Mouse (Mus musculus) hindbrain, postnatal 0 days (tissue): ENCODE data around the gene Tmigd1. TPM values are rescaled to one million over a fixed set of nuclear protein-coding genes. Genes with fewer than 3 reads are reported as not detected.
A peak's percentile ranks its signal among the peaks of the same experiment; 100 is the strongest.

Experiments used
- ATAC-seq: fragments of 200-750 bp; cut with Nextera tagmentation; 2 replicates; pipeline ENCODE4 v1.8.0; 2017; ENCODE audit warnings: mild to moderate bottlenecking, moderate TSS enrichment, moderate library complexity
- DNase-seq: peaks from one replicate; pipeline ENCODE4 v3.0.0-alpha.2; 2015; ENCODE audit warnings: low spot score
- H3K27ac ChIP-seq: fragments of 300-500 bp; sonication (generic); 2 replicates; pipeline ENCODE4 v1.5.1; 2014; ENCODE audit warnings: mild to moderate bottlenecking
- H3K27me3 ChIP-seq: fragments of 300-500 bp; sonication (generic); 2 replicates; pipeline ENCODE4 v1.6.1; 2014; ENCODE audit warnings: low read length, mixed read lengths; ENCODE audit not compliant: insufficient read depth
- H3K36me3 ChIP-seq: fragments of 300-500 bp; sonication (generic); 2 replicates; pipeline ENCODE4 v1.6.1; 2014; ENCODE audit warnings: low read length, mixed read lengths; ENCODE audit not compliant: insufficient read depth
- H3K4me1 ChIP-seq: fragments of 300-500 bp; sonication (generic); 2 replicates; pipeline ENCODE4 v1.6.1; 2014; ENCODE audit warnings: antibody characterized with exemption, low read length, mixed read lengths; ENCODE audit not compliant: insufficient read depth
- H3K4me2 ChIP-seq: fragments of 300-500 bp; sonication (generic); 2 replicates; pipeline ENCODE4 v1.6.1; 2014; ENCODE audit warnings: low read depth, mild to moderate bottlenecking, low read length, moderate library complexity, mixed read lengths
- H3K4me3 ChIP-seq: fragments of 300-500 bp; sonication (generic); 2 replicates; pipeline ENCODE4 v1.5.1; 2014; ENCODE audit warnings: low read length
- H3K9ac ChIP-seq: fragments of 300-500 bp; sonication (generic); replicated peaks from 2 replicates; pipeline ENCODE4 v1.6.1; 2014; ENCODE audit warnings: mild to moderate bottlenecking, low read length, moderate library complexity, mixed read lengths
- H3K9me3 ChIP-seq: fragments of 300-500 bp; sonication (generic); 2 replicates; pipeline ENCODE4 v1.6.1; 2016; ENCODE audit warnings: low read length, mixed read lengths
- CTCF ChIP-seq: IDR thresholded peaks from 2 replicates; pipeline ENCODE4 v1.5.1; 2016; ENCODE audit warnings: antibody characterized with exemption, control low read depth, low read depth
- WGBS: fragments of 180-500 bp; shearing (Covaris S2); extraction: QIAGEN DNeasy Blood & Tissue Kit; methylation state at CpG from one replicate; pipeline ENCODE4 v1.1.7; 2014; 5-methylcytosine and 5-hydroxymethylcytosine counted together
- polyA plus RNA-seq: library from polyadenylated mRNA; unstranded; fragments of >200 nt; fragmentation: Nextera tagmentation; extraction: Ambion mirVana; gene quantifications from 2 replicates; pipeline ENCODE4 v1.2.1, GENCODE M21; 2015
- total RNA-seq: library from RNA; depleted of rRNA; stranded (reverse); fragments of >200 nt; gene quantifications from 2 replicates; pipeline ENCODE4 v1.2.3, GENCODE M21; 2014; rRNA removed

Tmigd1 gene
- total and polyA plus RNA-seq, 2 experiments from 2014 or later, result 0.26 TPM; not detected in 1

- H3K9ac ChIP-seq, result no peak overlapping the region
- no peak overlapping the region for H3K27ac ChIP-seq
- H3K4me3 ChIP-seq, result no peak overlapping the region
- H3K27me3 ChIP-seq, result no peaks in the 10 kb centered on the region
- no peak for ATAC-seq
- no peaks in the 10 kb centered on the region for H3K9me3 ChIP-seq
- H3K4me2 ChIP-seq, result no peak overlapping the region
- TF ChIP-seq CTCF, result no peak
- no peak for DNase-seq
- H3K4me1 ChIP-seq, result no peaks in the 10 kb centered on the region
- WGBS, result 58% methylated on average over 3 of the region's 3 CpGs
- H3K36me3 ChIP-seq, result no peaks in the 10 kb centered on the region
Observed at GRCm38 (mm10) chr11:76933209-76933608, 31.2 kb downstream of the Tmigd1 start.

GRCm38 (mm10) chr11:76936578-76936977 lies 34.6 kb downstream of the Tmigd1 start:
- no peak overlapping the region for H3K4me3 ChIP-seq
- 80% methylated on average over 5 of the region's 5 CpGs for whole genome bisulfite sequencing
- H3K9ac ChIP-seq, result no peak overlapping the region
- H3K27ac ChIP-seq, result no peak overlapping the region
- ATAC-seq (no peak), DNase-seq (peak; percentile 31)
- no peaks in the 10 kb centered on the region for H3K4me1 ChIP-seq
- no peak overlapping the region for H3K4me2 ChIP-seq
- H3K36me3 ChIP-seq, result no peaks in the 10 kb centered on the region
- no peaks in the 10 kb centered on the region for H3K27me3 ChIP-seq
- TF ChIP-seq CTCF, result peak; percentile 40; the same call in 1 of the 2 replicates
- H3K9me3 ChIP-seq, result no peaks in the 10 kb centered on the region

- Histone ChIP-seq H3K4me2 (peak overlapping the region; percentile 74), H3K9me3 (no peaks in the 10 kb centered on the region), H3K4me3 (peak overlapping the region; percentile 81), H3K36me3 (no peaks in the 10 kb centered on the region; the same call in 1 of the 2 replicates), H3K27me3 (no peaks in the 10 kb centered on the region), H3K9ac (peak overlapping the region; percentile 82; the same call in 1 of the 2 replicates), H3K27ac (peak overlapping the region; percentile 81), H3K4me1 (0 out of 2 replicates have a peak, but pooled peaks cover 6% of the 10 kb centered on the region)
- no peak for ATAC-seq
- no peak for TF ChIP-seq CTCF
- 55% methylated on average over 6 of the region's 6 CpGs for WGBS
- DNase-seq, result no peak
Observed at GRCm38 (mm10) chr11:76944839-76945238, 42.9 kb downstream of the Tmigd1 start.

- under 1% methylated on average over 57 of the region's 58 CpGs for WGBS
- Histone ChIP-seq H3K4me3 (peak overlapping the region; percentile 81), H3K9ac (peak overlapping the region; percentile 82), H3K4me2 (peak overlapping the region; percentile 74), H3K9me3 (no peaks in the 10 kb centered on the region), H3K27ac (peak overlapping the region; percentile 81), H3K27me3 (no peaks in the 10 kb centered on the region), H3K36me3 (no peaks in the 10 kb centered on the region; the same call in 1 of the 2 replicates), H3K4me1 (0 out of 2 replicates have a peak, but pooled peaks cover 6% of the 10 kb centered on the region)
- peak; percentile 96 for ATAC-seq
- peak; percentile 94 for DNase-seq
- TF ChIP-seq CTCF, result no peak
Observed at GRCm38 (mm10) chr11:76945386-76946202, 43.6 kb downstream of the Tmigd1 start.

GRCm38 (mm10) chr11:76946203-76946585 lies 44.2 kb downstream of the Tmigd1 start:
- H3K27me3 ChIP-seq, result no peaks in the 10 kb centered on the region
- H3K4me3 ChIP-seq, result peak overlapping the region; percentile 81
- DNase-seq (peak; percentile 10), ATAC-seq (peak; percentile 30; the same call in 1 of the 2 replicates)
- H3K4me1 ChIP-seq, result 0 out of 2 replicates have a peak, but pooled peaks cover 6% of the 10 kb centered on the region
- H3K27ac ChIP-seq, result peak overlapping the region; percentile 81; the same call in 1 of the 2 replicates
- H3K9me3 ChIP-seq, result no peaks in the 10 kb centered on the region
- H3K9ac ChIP-seq, result peak overlapping the region; percentile 82
- WGBS, result 2% methylated on average over 8 of the region's 8 CpGs
- no peak for TF ChIP-seq CTCF
- H3K4me2 ChIP-seq, result peak overlapping the region; percentile 74
- H3K36me3 ChIP-seq, result peaks cover 5% of the 10 kb centered on the region; the same call in 1 of the 2 replicates

GRCm38 (mm10) chr11:76953536-76953935 lies 51.6 kb downstream of the Tmigd1 start:
- WGBS, result 86% methylated on average over 2 of the region's 2 CpGs
- no peaks in the 10 kb centered on the region for H3K27me3 ChIP-seq
- H3K9me3 ChIP-seq, result no peaks in the 10 kb centered on the region
- no peaks in the 10 kb centered on the region for H3K4me1 ChIP-seq
- no peak overlapping the region for H3K4me3 ChIP-seq
- no peak overlapping the region for H3K9ac ChIP-seq
- no peak overlapping the region for H3K27ac ChIP-seq
- H3K36me3 ChIP-seq, result peaks cover 49% of the 10 kb centered on the region
- no peak overlapping the region for H3K4me2 ChIP-seq
- ATAC-seq, result no peak
- TF ChIP-seq CTCF, result no peak
- no peak for DNase-seq

GRCm38 (mm10) chr11:76965703-76966102 lies 63.7 kb downstream of the Tmigd1 start:
- ATAC-seq (no peak), DNase-seq (no peak)
- TF ChIP-seq CTCF, result no peak
- H3K27me3 ChIP-seq, result no peaks in the 10 kb centered on the region
- 93% methylated on average over 3 of the region's 3 CpGs for WGBS
- H3K36me3 ChIP-seq, result peaks cover 55% of the 10 kb centered on the region
- no peaks in the 10 kb centered on the region for H3K4me1 ChIP-seq
- no peak overlapping the region for H3K4me3 ChIP-seq
- no peak overlapping the region for H3K9ac ChIP-seq
- H3K27ac ChIP-seq, result no peak overlapping the region
- H3K4me2 ChIP-seq, result no peak overlapping the region
- no peaks in the 10 kb centered on the region for H3K9me3 ChIP-seq

Other genes starting within 250 kb of the Tmigd1 start
- gene Bhlha9, start 229.7 kb upstream of the Tmigd1 start, total RNA-seq, result 1.2 and 2.0 TPM in 2 replicates
- gene Bhlha9, start 229.7 kb upstream of the Tmigd1 start, polyA plus RNA-seq, result 2.1 and 3.2 TPM in 2 replicates
- 0.05 and 0.14 TPM in 2 replicates for gene Trarg1, start 222.4 kb upstream of the Tmigd1 start, total RNA-seq
- gene Trarg1, start 222.4 kb upstream of the Tmigd1 start, polyA plus RNA-seq, result 0.46 and 0.57 TPM in 2 replicates
- gene Gosr1, start 138.6 kb upstream of the Tmigd1 start, total RNA-seq, result 29.8 and 40.0 TPM in 2 replicates
- 25.4 and 25.7 TPM in 2 replicates for gene Gosr1, start 138.6 kb upstream of the Tmigd1 start, polyA plus RNA-seq
- gene Cpd, start 55.1 kb upstream of the Tmigd1 start, total RNA-seq, result 34.7 and 41.3 TPM in 2 replicates
- gene Cpd, start 55.1 kb upstream of the Tmigd1 start, polyA plus RNA-seq, result 3.9 and 5.7 TPM in 2 replicates
- 56.4 and 58.8 TPM in 2 replicates for gene Blmh, start 22.6 kb downstream of the Tmigd1 start, total RNA-seq
- gene Blmh, start 22.6 kb downstream of the Tmigd1 start, polyA plus RNA-seq, result 123 and 131 TPM in 2 replicates
- gene Slc6a4, start 96.4 kb downstream of the Tmigd1 start, total RNA-seq, result 23.9 and 28.0 TPM in 2 replicates
- 12.4 and 17.6 TPM in 2 replicates for gene Slc6a4, start 96.4 kb downstream of the Tmigd1 start, polyA plus RNA-seq
- 2.2 and 6.4 TPM in 2 replicates for gene Nsrp1, start 176.3 kb downstream of the Tmigd1 start, total RNA-seq
- 57.8 and 58.1 TPM in 2 replicates for gene Nsrp1, start 176.3 kb downstream of the Tmigd1 start, polyA plus RNA-seq